Mouse (Mus musculus) adrenal gland (tissue): ENCODE data around the gene Dnttip1.

Experiments
- intact Hi-C: fragments of 180-260 bp; cut with DNase I; formaldehyde crosslinking; loops from one replicate; pipeline ENCODE4 v1.15.1; 2025

Gene Dnttip1

DNA sequence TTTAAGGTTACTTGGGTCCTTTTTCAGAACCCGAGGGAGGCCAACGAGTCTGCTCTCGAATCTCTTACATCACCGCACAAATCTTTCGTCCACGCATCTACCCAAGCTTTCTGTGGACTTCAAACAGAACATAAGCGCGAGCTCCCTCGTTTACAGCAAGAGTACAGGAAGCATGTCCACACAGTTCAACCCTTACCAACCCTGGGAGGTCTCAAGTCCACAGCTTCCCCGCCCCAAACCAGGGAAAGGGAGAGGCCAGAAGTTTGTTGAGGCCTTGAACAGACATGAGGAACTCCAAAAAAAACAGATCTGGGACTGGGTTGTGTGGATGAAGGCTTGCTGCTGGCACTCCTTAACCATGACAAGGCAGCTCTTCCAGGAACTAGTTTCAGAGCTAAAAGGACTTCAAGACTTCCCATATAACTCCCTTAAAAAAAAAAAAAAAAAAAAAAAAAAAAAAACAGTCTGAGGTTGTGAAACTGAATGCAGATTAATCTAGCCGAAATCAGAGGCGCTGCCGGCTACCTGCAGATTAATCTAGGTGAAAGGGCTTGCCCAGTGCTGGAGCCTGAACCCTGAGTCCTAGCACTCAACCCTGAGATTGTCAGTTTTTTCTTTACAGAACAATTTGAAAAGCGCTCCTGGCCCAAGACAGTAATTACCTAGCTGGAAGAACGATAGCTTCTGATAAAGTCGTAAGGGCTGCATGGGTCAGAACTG, 57.6 kb downstream of the Dnttip1 start:
- intact Hi-C loops = no loop called here

DNA sequence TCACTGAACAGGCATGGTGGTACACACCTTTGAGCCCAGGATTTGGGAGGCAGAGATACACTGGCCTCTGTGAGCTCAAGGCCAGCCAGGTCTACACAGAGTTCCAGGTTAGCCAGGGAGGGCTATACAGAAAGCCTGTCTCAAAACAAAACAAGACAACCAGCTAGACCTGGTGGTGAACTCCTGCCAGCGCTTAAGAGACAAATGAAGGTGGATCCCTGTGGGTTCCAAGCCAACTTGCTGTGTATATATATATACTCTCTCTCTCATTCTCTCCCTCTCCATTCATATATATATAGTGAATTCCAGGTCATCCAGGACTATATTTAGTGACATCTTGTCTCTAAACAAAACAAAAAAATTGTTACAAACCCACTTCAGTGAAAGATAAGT, 58.1 kb downstream of the Dnttip1 start:
- intact Hi-C loops = no loop called here

DNA sequence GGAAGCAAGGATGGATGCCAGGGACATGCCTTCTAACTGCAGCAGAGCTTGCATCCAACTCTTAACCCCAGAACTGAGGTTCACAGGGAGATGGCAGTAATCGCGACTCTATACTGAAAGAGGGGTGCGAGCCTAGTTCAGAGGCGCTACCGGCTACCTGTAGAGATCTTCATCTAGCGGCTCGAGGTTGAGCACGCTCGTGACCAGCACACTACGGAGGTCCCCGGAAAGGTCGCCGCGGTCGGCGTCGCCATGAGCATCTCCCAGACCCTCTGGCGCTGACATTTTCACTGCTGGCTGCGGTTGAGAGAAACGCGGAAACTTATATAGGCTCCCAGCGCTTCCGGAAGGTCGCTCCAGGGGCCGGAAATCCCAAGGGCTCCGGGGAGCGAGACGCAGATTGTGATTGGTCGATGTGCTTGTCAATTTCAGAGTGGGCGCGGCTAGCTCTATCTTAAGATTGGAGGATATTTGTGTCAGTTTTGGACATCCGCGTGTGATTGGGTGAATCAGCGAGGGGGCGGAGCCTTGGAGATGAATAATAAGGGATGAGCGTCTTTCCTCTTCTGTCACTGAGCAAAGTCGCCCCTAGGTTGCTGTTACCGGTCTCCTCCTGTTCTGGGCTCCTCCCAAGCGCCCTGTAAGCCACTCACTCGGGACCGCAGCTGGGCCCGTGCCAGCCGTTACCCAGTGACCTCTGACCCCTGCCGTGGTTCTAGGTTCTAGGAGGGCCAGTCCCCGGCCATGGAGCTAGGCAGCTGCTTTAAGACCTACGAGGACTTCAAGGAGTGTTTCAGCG, 58.9 kb downstream of the Dnttip1 start, which contains the start of the genes Acot8 and Zswim3:
Gene Acot8, minus strand, starts transcription at position 350 of the 799 bp plus-strand sequence.
Gene Zswim3, plus strand, starts transcription at position 566 of the 799 bp plus-strand sequence.
- intact Hi-C loops = no loop called here

DNA sequence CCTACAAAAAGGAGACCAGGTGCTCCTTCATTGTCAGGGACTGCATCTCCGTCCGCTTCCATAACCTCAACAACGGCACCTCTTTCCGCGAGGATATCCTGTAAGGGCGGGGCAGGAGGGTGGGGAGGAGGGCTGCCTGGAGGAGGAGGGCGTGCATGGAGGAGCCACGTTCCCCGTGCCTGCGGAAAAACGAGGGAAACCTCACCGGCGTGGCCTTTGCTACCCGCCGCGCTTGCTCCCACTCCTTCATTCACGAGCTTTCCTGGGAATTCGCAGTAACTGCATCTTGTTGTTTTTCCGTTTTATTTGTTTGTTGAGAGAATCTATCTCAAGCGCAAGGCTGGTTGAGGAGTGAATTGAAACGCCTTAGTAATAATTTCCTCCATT, 59.5 kb downstream of the Dnttip1 start:
- intact Hi-C loops = no loop called here

DNA sequence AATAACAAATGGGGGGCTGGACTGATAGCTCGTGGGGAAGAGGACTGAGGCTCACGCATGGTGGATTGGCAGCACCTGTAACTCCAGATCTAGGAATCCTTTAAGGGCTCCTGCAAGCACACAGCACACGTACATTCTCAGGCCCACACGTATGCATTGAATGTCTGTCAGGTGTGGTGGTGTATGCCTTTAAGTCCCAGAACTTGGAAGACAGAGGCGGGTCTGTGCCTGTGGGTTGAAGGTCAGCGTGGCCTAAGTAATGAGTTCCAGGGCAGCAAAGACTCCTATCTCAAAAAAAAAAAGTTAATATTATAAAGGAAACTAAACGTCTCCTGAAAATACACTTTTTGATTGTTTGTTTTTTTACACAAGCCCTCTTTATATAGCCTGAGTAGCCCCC, 60.8 kb downstream of the Dnttip1 start:
- intact Hi-C loops = no loop called here

DNA sequence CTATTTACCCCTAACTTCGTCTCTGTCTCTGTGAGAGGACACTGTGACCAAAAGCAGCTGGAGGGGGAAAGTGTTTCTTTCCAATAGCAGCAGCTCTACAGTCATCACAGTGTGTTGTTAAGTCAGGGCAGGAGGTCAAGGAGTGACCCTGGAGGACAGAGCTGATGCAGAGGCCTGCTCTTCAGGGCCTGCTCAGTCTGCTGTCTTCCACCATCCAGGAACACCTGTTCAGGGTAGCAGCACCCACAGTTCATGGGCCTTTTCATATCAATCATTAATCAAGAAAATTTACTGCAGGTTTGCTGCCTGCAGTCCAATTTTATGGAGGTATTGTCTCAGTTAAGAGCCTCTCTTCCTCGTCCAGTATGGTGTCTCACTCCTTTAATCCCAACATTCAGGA, 67.8 kb downstream of the Dnttip1 start:
- intact Hi-C loops = no loop called here

DNA sequence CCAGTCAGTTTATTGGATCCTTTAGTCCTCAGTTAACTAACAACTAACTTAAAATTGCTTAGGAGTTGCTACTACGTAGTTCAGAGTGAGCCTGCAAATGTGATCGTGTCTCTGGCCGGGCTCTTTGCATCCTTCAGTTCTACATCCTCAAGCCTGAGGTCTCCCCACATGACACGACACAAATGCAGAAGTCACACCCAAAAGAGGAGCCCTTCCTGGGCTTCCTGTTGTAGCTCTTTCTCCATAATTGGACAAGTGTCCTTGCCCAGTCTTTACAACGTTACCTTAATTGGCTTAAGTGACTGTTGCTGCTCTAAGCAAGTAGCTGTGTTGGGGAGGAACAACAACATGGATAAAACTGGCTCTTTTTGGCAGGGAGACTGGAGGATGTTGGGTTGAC, 69.6 kb downstream of the Dnttip1 start:
- intact Hi-C loops = no loop called here

DNA sequence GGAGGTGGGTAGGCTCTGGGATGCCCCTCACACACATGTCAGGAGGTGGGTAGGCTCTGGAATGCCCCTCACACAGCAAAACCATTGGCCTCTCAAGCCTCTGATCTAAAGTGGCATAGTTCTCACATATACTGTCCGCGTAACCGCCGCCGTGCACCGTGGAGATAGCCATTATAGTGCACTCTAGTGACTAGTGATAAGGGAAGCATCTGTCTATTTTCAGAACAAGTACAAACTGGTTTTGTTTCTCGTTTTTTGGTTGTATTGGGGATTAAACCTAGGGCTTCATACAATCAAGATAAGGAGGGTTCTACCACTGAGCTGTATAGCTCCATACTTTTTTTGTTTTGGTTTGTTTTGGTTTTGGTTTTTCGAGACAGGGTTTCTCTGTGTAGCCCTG, 70.0 kb downstream of the Dnttip1 start:
- intact Hi-C loops = no loop called here

DNA sequence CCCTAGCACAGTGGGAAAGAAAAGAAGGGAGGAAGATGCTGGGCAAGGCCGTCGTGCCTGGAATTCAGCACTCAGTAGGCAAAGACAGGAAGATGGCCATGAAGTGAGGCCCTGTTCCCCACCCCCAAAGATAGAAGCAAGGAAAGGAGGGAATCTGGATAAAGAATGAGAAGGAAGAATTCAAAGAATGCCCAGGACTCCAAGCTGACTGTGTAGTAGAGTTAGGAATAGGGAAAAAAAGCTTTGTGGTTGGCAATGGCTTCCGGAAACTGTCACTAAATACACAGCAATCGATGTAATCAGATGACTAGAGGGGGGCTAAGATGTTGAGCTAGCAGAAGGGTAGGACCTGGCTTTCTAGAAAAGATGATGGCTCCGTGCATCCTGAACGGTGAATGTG, 71.4 kb downstream of the Dnttip1 start:
- intact Hi-C loops = no loop called here

DNA sequence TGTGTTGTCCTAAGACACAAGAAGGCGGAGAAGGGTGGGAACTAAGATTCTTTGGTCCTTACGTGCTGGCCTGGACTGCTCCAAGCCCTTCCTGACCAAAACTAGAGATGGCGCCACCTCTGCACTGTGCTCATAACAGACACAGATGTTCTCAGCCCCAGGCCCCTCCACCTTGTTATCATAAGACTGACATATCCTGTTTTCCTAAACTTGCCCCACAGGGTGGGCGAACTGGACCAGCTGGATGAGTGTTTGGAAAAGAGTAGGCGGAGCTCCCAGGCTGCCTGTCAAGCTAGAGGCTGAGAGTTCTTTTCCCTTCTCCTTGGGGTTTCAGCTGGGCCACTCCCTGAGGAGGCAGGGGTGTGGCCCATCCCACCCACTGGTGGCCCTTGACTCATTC, 71.9 kb downstream of the Dnttip1 start:
- intact Hi-C loops = no loop called here
